8 mouse cellular contexts compared by ENCODE assay signal in genomic region chr19:44930744-44931453, GRCm38 (mm10). TPM values are rescaled to one million over a fixed set of nuclear protein-coding genes. Genes with fewer than 3 reads are reported as not detected.
A peak's percentile ranks its signal among the peaks of the same experiment; 100 is the strongest.
DNase-seq lines count a peak whose midpoint lies in the region; ATAC-seq and TF ChIP-seq lines count a peak whose summit lies in the region.

Gene Slf2 (plus strand): TSS chr19:44931151.

- peak; percentile 99 for ATAC-seq in cerebellum, adult (ENCODE audit: insufficient number of reproducible peaks, low FRiP score, low TSS enrichment)
- peak; percentile 98 for ATAC-seq in forebrain, embryonic 13.5 days
- peak; percentile 97 for ATAC-seq in liver, postnatal 0 days
- ATAC-seq in neural tube, embryonic 14.5 days (ENCODE audit: low read depth) = peak; percentile 97

- DNase-seq in heart, postnatal 10 days = peak; percentile 99 to 100
- DNase-seq in large intestine, adult 2 months (ENCODE audit: low read depth, low spot score) = peak; percentile 89
- DNase-seq in liver, postnatal 0 days = peak; percentile 97
- peak; percentile 99 for DNase-seq in testis, postnatal 10 days (ENCODE audit: low spot score)

- TF ChIP-seq CTCF in ES-Bruce4 (IDR thresholded peaks at IDR 0.05; ENCODE audit: low read depth, low read length) = no peak
- TF ChIP-seq CTCF in liver, postnatal 0 days (IDR thresholded peaks at IDR 0.05; ENCODE audit: low read depth) = peak; percentile 36

- intact Hi-C loops in heart, postnatal 10 days (cut with DNase I) = loop anchor here (2.0 kb wide), 1 partner anchor 24 kb away; no protein-coding TSS in a partner anchor

- peaks cover 15% of the 10 kb centered on the region for H3K36me3 ChIP-seq in ES-Bruce4 (ENCODE audit: control insufficient read depth, insufficient read depth, low read length, poor library complexity, severe bottlenecking)
- H3K36me3 ChIP-seq in forebrain, embryonic 13.5 days (ENCODE audit: poor library complexity, severe bottlenecking) = peaks cover 14% of the 10 kb centered on the region
- H3K36me3 ChIP-seq in liver, postnatal 0 days (replicated peaks; ENCODE audit: insufficient read depth, low read length) = peaks cover 10% of the 10 kb centered on the region
- H3K36me3 ChIP-seq in neural tube, embryonic 14.5 days (ENCODE audit: control insufficient read depth, insufficient read depth, low read length) = 0 out of 2 replicates have a peak, but pooled peaks cover 6% of the 10 kb centered on the region

- peak within 1 kb of the TSS; percentile 91 for H3K4me3 ChIP-seq in ES-Bruce4 (ENCODE audit: low read depth, low read length)
- peak within 1 kb of the TSS; percentile 96 for H3K4me3 ChIP-seq in forebrain, embryonic 13.5 days
- peak within 1 kb of the TSS; percentile 77 for H3K4me3 ChIP-seq in liver, postnatal 0 days (ENCODE audit: low read depth, low read length)
- peak within 1 kb of the TSS; percentile 88 for H3K4me3 ChIP-seq in neural tube, embryonic 14.5 days (ENCODE audit: low read depth, low read length)

- H3K4me1 ChIP-seq in ES-Bruce4 (ENCODE audit: control insufficient read depth, insufficient read depth, low read length) = peaks cover 1% of the 10 kb centered on the region
- peaks cover 20% of the 10 kb centered on the region for H3K4me1 ChIP-seq in forebrain, embryonic 13.5 days
- peaks cover 9% of the 10 kb centered on the region; the same call in 1 of the 2 replicates for H3K4me1 ChIP-seq in liver, postnatal 0 days (ENCODE audit: insufficient read depth)
- peaks cover 20% of the 10 kb centered on the region for H3K4me1 ChIP-seq in neural tube, embryonic 14.5 days (ENCODE audit: control insufficient read depth, insufficient read depth, low read length)

- no peaks in the 10 kb centered on the region for H3K9me3 ChIP-seq in ES-Bruce4 (replicated peaks; ENCODE audit: control insufficient read depth, insufficient read depth, low read length, poor library complexity, severe bottlenecking)
- H3K9me3 ChIP-seq in forebrain, embryonic 13.5 days (replicated peaks) = no peaks in the 10 kb centered on the region
- H3K9me3 ChIP-seq in liver, postnatal 0 days (ENCODE audit: low read length) = no peaks in the 10 kb centered on the region
- H3K9me3 ChIP-seq in neural tube, embryonic 14.5 days (ENCODE audit: control insufficient read depth, low read length) = no peaks in the 10 kb centered on the region

- H3K4me2 ChIP-seq in forebrain, embryonic 13.5 days = peak within 1 kb of the TSS; percentile 62
- H3K4me2 ChIP-seq in liver, postnatal 0 days (ENCODE audit: low read depth, low read length) = peak within 1 kb of the TSS; percentile 70
- peak within 1 kb of the TSS; percentile 60 for H3K4me2 ChIP-seq in neural tube, embryonic 14.5 days (ENCODE audit: low read depth, low read length)

- under 1% methylated on average over 54 of the region's 55 CpGs for WGBS in forebrain, embryonic 13.5 days
- WGBS in large intestine, adult 2 months = under 1% methylated on average over 55 of the region's 55 CpGs
- WGBS in liver, postnatal 0 days (ENCODE audit: insufficient replicate concordance) = under 1% methylated on average over 49 of the region's 55 CpGs
- under 1% methylated on average over 53 of the region's 55 CpGs for WGBS in neural tube, embryonic 14.5 days

- H3K27ac ChIP-seq in ES-Bruce4 (ENCODE audit: insufficient read depth, low read length) = peak within 1 kb of the TSS; percentile 27; the same call in 1 of the 2 replicates
- H3K27ac ChIP-seq in forebrain, embryonic 13.5 days = peak within 1 kb of the TSS; percentile 71
- peak within 1 kb of the TSS; percentile 71 for H3K27ac ChIP-seq in liver, postnatal 0 days (ENCODE audit: low read depth)
- H3K27ac ChIP-seq in neural tube, embryonic 14.5 days (ENCODE audit: low read depth, low read length) = peak within 1 kb of the TSS; percentile 87

- H3K27me3 ChIP-seq in ES-Bruce4 (ENCODE audit: control insufficient read depth, insufficient read depth, low read length, poor library complexity, severe bottlenecking) = no peaks in the 10 kb centered on the region
- 0 out of 2 replicates have a peak, but pooled peaks cover 4% of the 10 kb centered on the region for H3K27me3 ChIP-seq in forebrain, embryonic 13.5 days
- H3K27me3 ChIP-seq in liver, postnatal 0 days (ENCODE audit: insufficient read depth, low read length) = no peaks in the 10 kb centered on the region
- no peaks in the 10 kb centered on the region for H3K27me3 ChIP-seq in neural tube, embryonic 14.5 days (ENCODE audit: control insufficient read depth, insufficient read depth, low read length)

- TF ChIP-seq EP300 in ES-Bruce4 (IDR thresholded peaks at IDR 0.05; ENCODE audit: insufficient read depth, low read depth, low read length) = 0 out of 2 replicates have a peak, but pooled peaks have one; percentile 4
- TF ChIP-seq EP300 in liver, postnatal 0 days (IDR thresholded peaks at IDR 0.05; ENCODE audit: low read depth) = no peak

- peak within 1 kb of the TSS; percentile 89 for H3K9ac ChIP-seq in ES-Bruce4 (ENCODE audit: low read depth, poor library complexity, severe bottlenecking)
- peak within 1 kb of the TSS; percentile 85 for H3K9ac ChIP-seq in forebrain, embryonic 13.5 days
- peak within 1 kb of the TSS; percentile 70 for H3K9ac ChIP-seq in liver, postnatal 0 days (replicated peaks)
- H3K9ac ChIP-seq in neural tube, embryonic 14.5 days (replicated peaks; ENCODE audit: low read depth, low read length) = peak within 1 kb of the TSS; percentile 77

- TF ChIP-seq POLR2A in ES-Bruce4 (IDR thresholded peaks at IDR 0.05; ENCODE audit: insufficient read depth, low read length) = peak; percentile 56

RNA-seq across cellular contexts. Expression of gene Slf2, which starts in this region (rescaled TPM):
- 53.1 and 57.2 TPM in 2 replicates for polyA plus RNA-seq in ES-Bruce4 (2011; ENCODE audit: insufficient read depth, insufficient read length, low read depth, missing spikeins)
- 30.4 and 34.5 TPM in 2 replicates for polyA plus RNA-seq in forebrain, embryonic 13.5 days (2015; fragmentation: Nextera tagmentation; extraction: Ambion mirVana)
- 10 to 100 TPM; 27.5 to 37.0 TPM for total RNA-seq in heart, postnatal 10 days (2021)
- polyA plus RNA-seq in large intestine, adult 2 months (2012; rRNA removed) = 5.0 and 13.5 TPM in 2 replicates
- 6.5 and 7.5 TPM in 2 replicates for polyA plus RNA-seq in liver, postnatal 0 days (2015; fragmentation: Nextera tagmentation; extraction: Ambion mirVana)
- polyA plus RNA-seq in neural tube, embryonic 14.5 days (2014; fragmentation: Nextera tagmentation; extraction: Ambion mirVana) = 41.5 and 46.3 TPM in 2 replicates

Comparison
In these comparisons a context has a peak if more than half of its experiments do, and no peak if none do; other contexts are left out.
1. Peak in every context shown above with its lines: DNase-seq, ATAC-seq, H3K4me3 ChIP-seq and H3K27ac ChIP-seq.
2. H3K27ac ChIP-seq: peak in every context shown above with its lines; median percentile 87 in neural tube, embryonic 14.5 days; 71 in forebrain, embryonic 13.5 days; 71 in liver, postnatal 0 days; 27 in ES-Bruce4.